Mouse (Mus musculus) limb, embryonic 11.5 days (tissue): ENCODE measurements at regions not wholly inside any gene's neighbourhood (a gene's known extent, or its start where the extent isn't known, plus 50 kb on each side); places are given as distances from the start of the nearest gene placed in this dataset.

Experiments
- ATAC-seq: fragments of 200-750 bp; cut with Nextera tagmentation; 2 replicates; pipeline ENCODE4 v1.8.0; 2017; ENCODE audit warnings: low read depth; ENCODE audit not compliant: insufficient number of reproducible peaks, low FRiP score, low TSS enrichment
- DNase-seq: peaks from one replicate; pipeline ENCODE4 v3.0.0-alpha.2; 2015; ENCODE audit warnings: low spot score
- H3K27ac ChIP-seq: fragments of 300-500 bp; sonication (generic); replicated peaks from 2 replicates; pipeline ENCODE4 v1.5.1; 2014; ENCODE audit warnings: low read depth, mild to moderate bottlenecking, low read length
- H3K27me3 ChIP-seq: fragments of 300-500 bp; sonication (generic); 2 replicates; pipeline ENCODE4 v1.6.1; 2014; ENCODE audit warnings: mild to moderate bottlenecking, low read length, mixed read lengths; ENCODE audit not compliant: control insufficient read depth, insufficient read depth
- H3K36me3 ChIP-seq: fragments of 300-500 bp; sonication (generic); 2 replicates; pipeline ENCODE4 v1.6.1; 2014; ENCODE audit warnings: mild to moderate bottlenecking, low read length, moderate library complexity, mixed read lengths; ENCODE audit not compliant: control insufficient read depth, insufficient read depth
- H3K4me1 ChIP-seq: fragments of 300-500 bp; sonication (generic); 2 replicates; pipeline ENCODE4 v1.6.1; 2014; ENCODE audit warnings: low read length, mixed read lengths; ENCODE audit not compliant: control insufficient read depth, insufficient read depth
- H3K4me2 ChIP-seq: fragments of 300-500 bp; sonication (generic); 2 replicates; pipeline ENCODE4 v1.6.1; 2014; ENCODE audit warnings: low read depth, mild to moderate bottlenecking, moderate library complexity; ENCODE audit not compliant: severe bottlenecking
- H3K4me3 ChIP-seq: fragments of 300-500 bp; sonication (generic); 2 replicates; pipeline ENCODE4 v1.5.1; 2014; ENCODE audit warnings: low read depth, low read length
- H3K9ac ChIP-seq: fragments of 300-500 bp; sonication (generic); 2 replicates; pipeline ENCODE4 v1.6.1; 2014; ENCODE audit warnings: mild to moderate bottlenecking, low read length
- H3K9me3 ChIP-seq: fragments of 300-500 bp; sonication (generic); 2 replicates; pipeline ENCODE4 v1.6.1; 2016; ENCODE audit warnings: low read length; ENCODE audit not compliant: control insufficient read depth
- WGBS: fragments of 180-500 bp; shearing (Covaris S2); extraction: QIAGEN DNeasy Blood & Tissue Kit; methylation state at CpG from one replicate; pipeline ENCODE4 v1.1.7; 2014; 5-methylcytosine and 5-hydroxymethylcytosine counted together

DNA sequence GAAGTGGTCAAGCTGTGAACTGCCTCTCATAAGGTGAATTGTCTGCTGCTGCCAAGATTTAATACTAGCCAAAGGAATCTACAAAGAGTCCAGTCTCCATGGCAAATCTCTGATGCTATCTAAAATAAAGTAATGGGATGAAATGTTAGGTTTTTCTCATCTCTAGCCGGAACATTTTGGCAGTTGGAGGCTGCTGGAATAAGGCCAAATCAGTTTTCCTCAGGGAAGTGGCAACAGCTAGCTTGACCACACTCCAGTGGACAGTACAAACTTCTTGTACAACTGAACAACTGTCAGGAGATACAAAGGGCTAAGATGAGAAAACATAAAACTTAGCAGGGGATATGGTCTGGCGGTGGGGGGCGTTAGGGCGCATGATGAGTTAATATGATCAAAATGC is 234.3 kb upstream of the Adamts16 start:
- Histone ChIP-seq H3K4me2 (no peak overlapping the region), H3K4me3 (no peak overlapping the region), H3K9me3 (no peaks in the 10 kb centered on the region), H3K27ac (no peak overlapping the region), H3K36me3 (no peaks in the 10 kb centered on the region), H3K4me1 (no peaks in the 10 kb centered on the region), H3K9ac (no peak overlapping the region), H3K27me3 (no peaks in the 10 kb centered on the region)
- WGBS, result 93% methylated on average over 4 of the region's 4 CpGs
- ATAC-seq, result no peak
- no peak for DNase-seq

GRCm38 (mm10) chr13:71074012-71074411 is 232.4 kb upstream of the Adamts16 start:
- Histone ChIP-seq H3K4me2 (no peak overlapping the region), H3K4me3 (no peak overlapping the region), H3K27ac (no peak overlapping the region), H3K4me1 (no peaks in the 10 kb centered on the region), H3K36me3 (no peaks in the 10 kb centered on the region), H3K27me3 (no peaks in the 10 kb centered on the region), H3K9me3 (no peaks in the 10 kb centered on the region), H3K9ac (no peak overlapping the region)
- DNase-seq (no peak), ATAC-seq (no peak)
- WGBS, result 73% methylated on average over 10 of the region's 10 CpGs

DNA sequence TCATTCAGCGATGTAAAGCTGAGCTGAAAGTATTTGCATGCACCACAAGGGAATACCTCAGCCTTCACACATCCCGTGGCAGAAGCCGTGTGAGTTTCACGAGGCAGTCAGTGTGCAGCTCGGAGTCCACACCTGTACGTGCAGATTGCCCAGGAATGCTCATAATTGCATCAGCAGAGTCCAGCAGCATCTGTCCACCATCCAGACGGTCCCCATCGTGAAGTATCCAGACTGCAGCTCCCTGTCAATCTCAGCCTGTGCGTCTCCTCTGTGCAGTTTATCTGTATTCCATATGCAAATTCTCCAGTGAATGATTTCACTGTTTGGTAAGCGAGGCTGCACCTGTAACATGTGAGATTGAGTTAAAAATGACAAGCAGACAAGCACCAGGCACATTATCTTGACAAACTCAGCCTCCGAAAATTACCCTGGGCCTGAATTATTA is 227.2 kb upstream of the Adamts16 start:
- Histone ChIP-seq H3K9me3 (no peaks in the 10 kb centered on the region), H3K9ac (no peak overlapping the region), H3K36me3 (no peaks in the 10 kb centered on the region), H3K4me1 (no peaks in the 10 kb centered on the region), H3K4me2 (no peak overlapping the region), H3K27ac (no peak overlapping the region), H3K27me3 (no peaks in the 10 kb centered on the region), H3K4me3 (no peak overlapping the region)
- DNase-seq, result no peak
- ATAC-seq, result no peak
- 73% methylated on average over 11 of the region's 11 CpGs for WGBS

GRCm38 (mm10) chr13:71068011-71068410 is 226.4 kb upstream of the Adamts16 start:
- no peak overlapping the region for H3K9ac ChIP-seq
- no peak overlapping the region for H3K4me3 ChIP-seq
- H3K27ac ChIP-seq, result no peak overlapping the region
- 51% methylated on average over 4 of the region's 4 CpGs for WGBS
- H3K27me3 ChIP-seq, result no peaks in the 10 kb centered on the region
- H3K36me3 ChIP-seq, result no peaks in the 10 kb centered on the region
- H3K9me3 ChIP-seq, result no peaks in the 10 kb centered on the region
- ATAC-seq, result no peak
- DNase-seq, result no peak
- H3K4me2 ChIP-seq, result no peak overlapping the region
- H3K4me1 ChIP-seq, result no peaks in the 10 kb centered on the region

GRCm38 (mm10) chr13:71065568-71065967 is 224.0 kb upstream of the Adamts16 start:
- Histone ChIP-seq H3K9ac (no peak overlapping the region), H3K4me2 (no peak overlapping the region), H3K4me1 (no peaks in the 10 kb centered on the region), H3K27me3 (no peaks in the 10 kb centered on the region), H3K9me3 (no peaks in the 10 kb centered on the region), H3K4me3 (no peak overlapping the region), H3K36me3 (no peaks in the 10 kb centered on the region), H3K27ac (no peak overlapping the region)
- no peak for DNase-seq
- 65% methylated on average over 1 of the region's 1 CpGs for WGBS
- ATAC-seq, result no peak

DNA sequence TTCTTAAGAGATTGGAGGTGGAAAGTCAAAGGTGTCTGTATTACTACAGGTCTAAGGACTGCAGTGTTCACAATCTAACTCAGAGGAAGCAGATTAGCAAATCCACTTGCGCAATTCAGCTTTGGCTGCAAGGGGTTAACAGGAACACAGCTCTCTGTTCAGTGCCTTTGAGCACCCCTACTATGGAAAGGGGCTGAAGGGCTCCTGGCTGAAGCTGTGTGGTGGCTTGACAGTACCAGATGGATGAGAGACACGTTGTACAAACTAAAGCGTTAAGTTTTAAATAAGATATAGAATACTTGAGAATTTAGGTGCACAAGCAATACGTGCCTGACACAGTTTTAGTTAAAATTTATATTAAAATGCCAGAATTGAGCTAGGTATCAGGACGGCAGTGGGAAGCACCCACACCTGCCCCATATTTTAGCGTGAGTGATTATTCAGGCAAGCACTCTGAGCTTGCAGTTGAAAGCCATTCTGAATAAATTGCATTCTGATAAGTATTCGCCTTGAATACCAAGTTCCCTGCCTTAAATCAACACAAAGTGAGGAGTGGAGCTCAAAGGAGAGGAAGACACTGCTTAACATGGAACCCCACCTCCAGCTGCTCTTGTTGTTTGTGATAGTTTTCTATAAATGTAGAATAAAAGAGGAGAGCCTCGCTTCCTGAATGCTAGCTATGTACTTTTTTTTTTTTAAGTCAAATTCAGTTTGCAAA is 223.1 kb upstream of the Adamts16 start:
- no peaks in the 10 kb centered on the region for H3K9me3 ChIP-seq
- DNase-seq (no peak), ATAC-seq (no peak)
- H3K4me2 ChIP-seq, result no peak overlapping the region
- no peaks in the 10 kb centered on the region for H3K27me3 ChIP-seq
- H3K4me1 ChIP-seq, result no peaks in the 10 kb centered on the region
- H3K4me3 ChIP-seq, result no peak overlapping the region
- H3K27ac ChIP-seq, result no peak overlapping the region
- WGBS, result 76% methylated on average over 8 of the region's 8 CpGs
- no peak overlapping the region for H3K9ac ChIP-seq
- no peaks in the 10 kb centered on the region for H3K36me3 ChIP-seq

DNA sequence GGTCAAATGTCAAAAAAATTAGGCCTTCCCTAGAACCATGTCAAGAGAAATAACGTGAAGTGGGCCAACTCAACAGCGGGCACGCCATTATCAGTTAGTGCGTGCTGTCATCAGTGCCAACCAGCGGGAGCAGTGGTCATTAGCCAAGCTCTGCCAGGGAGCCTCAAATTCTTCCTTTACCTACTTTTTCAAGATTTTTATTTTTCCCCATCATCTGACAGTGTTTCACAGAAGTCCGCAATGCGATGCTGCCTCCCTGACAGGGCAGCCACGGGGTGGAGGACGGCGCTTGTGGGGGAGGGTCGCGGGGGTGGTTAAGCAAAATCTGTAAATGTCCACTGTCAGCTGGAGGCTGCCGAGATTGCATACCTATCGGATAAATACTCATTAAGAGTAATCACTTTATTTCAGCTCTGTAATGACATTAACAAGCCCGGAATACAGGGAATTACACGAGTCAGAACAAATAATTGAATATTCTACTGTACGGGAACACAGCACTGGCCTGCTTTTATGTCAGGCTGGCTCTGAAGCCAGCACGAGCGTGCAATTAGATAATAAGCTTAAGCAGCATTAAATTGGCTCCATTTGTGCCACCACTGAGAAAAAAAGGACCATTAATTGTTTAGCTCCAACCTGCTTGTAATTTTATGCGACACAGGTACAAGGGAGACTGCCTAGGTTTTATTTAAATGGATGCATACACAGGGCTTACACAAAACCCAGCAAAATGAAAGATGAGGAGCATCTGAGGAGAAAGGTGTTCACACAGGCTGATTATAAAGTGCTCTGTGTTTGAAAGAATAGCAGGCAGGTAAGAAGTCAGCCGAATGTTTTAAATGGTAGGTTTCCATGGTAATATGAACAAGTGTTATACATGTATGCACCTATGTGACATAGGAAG is 212.0 kb upstream of the Adamts16 start:
- 86% methylated on average over 21 of the region's 21 CpGs for WGBS
- DNase-seq, result no peak
- no peak for ATAC-seq

DNA sequence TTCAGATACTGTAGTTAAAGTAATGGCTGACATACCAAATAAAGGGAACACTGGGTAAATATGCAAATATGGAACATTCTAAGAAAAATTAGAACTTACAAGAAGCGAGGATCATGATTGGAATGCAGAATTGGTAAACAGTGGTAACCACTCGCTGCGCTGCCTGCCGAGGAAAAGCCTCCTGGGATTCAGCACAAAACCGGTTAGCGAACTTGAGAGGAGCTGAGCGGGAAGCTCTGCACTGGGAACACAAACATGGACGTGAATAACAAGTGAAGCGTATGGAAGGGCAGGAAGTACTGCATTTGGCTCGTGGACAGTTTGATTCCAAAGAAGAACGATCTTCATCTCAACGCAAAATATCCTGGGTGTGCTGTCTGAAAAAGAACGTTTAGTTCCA is 209.0 kb upstream of the Adamts16 start:
- no peaks in the 10 kb centered on the region for H3K36me3 ChIP-seq
- H3K4me1 ChIP-seq, result no peaks in the 10 kb centered on the region
- H3K9me3 ChIP-seq, result no peaks in the 10 kb centered on the region
- DNase-seq (no peak), ATAC-seq (no peak)
- WGBS, result 49% methylated on average over 13 of the region's 13 CpGs
- H3K27ac ChIP-seq, result no peak overlapping the region
- no peak overlapping the region for H3K4me2 ChIP-seq
- H3K9ac ChIP-seq, result no peak overlapping the region
- no peaks in the 10 kb centered on the region for H3K27me3 ChIP-seq
- no peak overlapping the region for H3K4me3 ChIP-seq

More for the DNA sequence above, 212.0 kb upstream of the Adamts16 start:
- Histone ChIP-seq H3K4me3 (no peak overlapping the region), H3K9ac (no peak overlapping the region), H3K4me1 (no peaks in the 10 kb centered on the region), H3K4me2 (no peak overlapping the region), H3K36me3 (no peaks in the 10 kb centered on the region), H3K27ac (no peak overlapping the region), H3K9me3 (no peaks in the 10 kb centered on the region), H3K27me3 (no peaks in the 10 kb centered on the region)
